Mouse (Mus musculus): ENCODE results near the gene Tmem178b. TPM values are rescaled to one million over a fixed set of nuclear protein-coding genes. Genes with fewer than 3 reads are reported as not detected.

Tmem178b gene
- total RNA-seq, 2 experiments from 2014 or later, result 11.3 to 18.5 TPM

DNA sequence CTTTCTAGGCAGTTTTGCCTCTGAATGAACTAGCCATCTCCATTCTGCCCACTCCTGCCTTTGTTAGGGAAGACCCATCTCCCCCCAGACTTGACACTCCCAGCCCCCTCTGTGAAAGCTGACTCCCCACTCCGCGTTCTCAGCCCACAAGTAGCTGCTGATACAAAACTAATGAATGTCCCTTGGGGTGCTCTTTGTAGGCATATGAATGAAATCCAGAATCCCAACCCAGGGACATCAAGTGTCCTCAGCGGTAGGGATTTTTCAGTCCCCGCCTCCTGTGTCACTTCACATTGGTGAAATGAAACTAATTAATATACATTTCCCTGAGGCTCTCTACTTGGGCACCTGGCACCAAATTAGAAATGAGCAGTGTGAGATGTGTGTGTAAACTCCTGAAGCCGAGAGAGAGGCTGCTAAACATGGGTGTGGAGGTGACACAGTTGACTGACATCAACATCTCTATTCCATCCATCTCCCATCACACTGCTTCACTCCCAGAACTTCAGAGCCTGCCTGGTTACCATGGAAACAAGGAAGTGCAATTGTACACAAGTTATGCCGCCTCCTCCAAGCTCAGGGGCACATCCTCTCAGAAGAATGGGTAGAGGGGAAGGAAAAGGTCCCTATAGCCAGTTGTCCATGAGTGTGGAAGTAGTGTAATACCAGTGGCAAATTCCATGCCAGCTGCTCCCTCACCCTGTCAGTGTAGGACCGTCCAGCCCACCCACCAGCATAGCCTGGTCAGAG is 142.8 kb downstream of the Tmem178b start:
- DNase-seq, result no peak

GRCm38 (mm10) chr6:40019396-40019795 is 146.3 kb downstream of the Tmem178b start:
- DNase-seq, result no peak

GRCm38 (mm10) chr6:40023592-40024335 is 150.7 kb downstream of the Tmem178b start:
- DNase-seq, result no peak

GRCm38 (mm10) chr6:40024336-40024934 is 151.4 kb downstream of the Tmem178b start:
- no peak for DNase-seq

GRCm38 (mm10) chr6:40032901-40033300 is 159.8 kb downstream of the Tmem178b start:
- DNase-seq, result no peak

GRCm38 (mm10) chr6:40033935-40034334 is 160.9 kb downstream of the Tmem178b start:
- DNase-seq, result no peak

- peak; percentile 34 for DNase-seq
Measured at GRCm38 (mm10) chr6:40048969-40049908, 176.2 kb downstream of the Tmem178b start.

DNA sequence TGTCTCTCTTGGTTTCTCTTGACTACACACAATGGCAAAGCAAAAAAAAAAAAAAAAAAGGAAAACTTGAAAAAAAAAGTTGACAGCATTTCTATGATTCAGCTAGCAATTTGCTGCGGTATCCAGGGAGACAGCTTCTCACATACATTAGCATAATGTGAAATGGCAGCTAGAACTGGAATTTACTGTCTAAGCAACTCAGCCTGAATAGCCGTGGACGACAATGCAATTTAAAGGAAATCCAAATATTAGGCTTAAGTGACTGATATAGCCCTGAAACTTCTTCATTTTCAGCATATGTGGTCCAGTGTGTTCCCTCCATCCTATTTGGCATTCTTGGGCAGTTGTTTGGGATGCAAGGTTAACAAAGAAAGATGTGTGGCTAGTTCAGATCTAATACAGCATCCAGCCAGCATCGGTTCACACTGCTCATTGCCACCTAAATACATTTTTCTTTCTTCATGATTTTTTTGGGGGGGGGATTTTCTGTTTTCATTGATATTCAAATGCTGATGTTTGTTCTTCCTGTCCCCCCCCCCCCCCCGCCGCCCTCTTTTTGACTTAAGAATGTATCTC is 176.9 kb downstream of the Tmem178b start:
- no peak for DNase-seq

- DNase-seq, result no peak
Measured at GRCm38 (mm10) chr6:40051698-40052097, 178.6 kb downstream of the Tmem178b start.

GRCm38 (mm10) chr6:40052593-40052992 is 179.5 kb downstream of the Tmem178b start:
- no peak for DNase-seq

- DNase-seq, result no peak
Measured at GRCm38 (mm10) chr6:40059466-40059865, 186.4 kb downstream of the Tmem178b start.

- DNase-seq, result no peak
Measured at GRCm38 (mm10) chr6:40061327-40062189, 188.5 kb downstream of the Tmem178b start.

- no peak for DNase-seq
Measured at GRCm38 (mm10) chr6:40062190-40062501, 189.1 kb downstream of the Tmem178b start.

GRCm38 (mm10) chr6:40063438-40063837 is 190.4 kb downstream of the Tmem178b start:
- DNase-seq, result no peak

GRCm38 (mm10) chr6:40063899-40064298 is 190.8 kb downstream of the Tmem178b start:
- DNase-seq, result no peak

DNA sequence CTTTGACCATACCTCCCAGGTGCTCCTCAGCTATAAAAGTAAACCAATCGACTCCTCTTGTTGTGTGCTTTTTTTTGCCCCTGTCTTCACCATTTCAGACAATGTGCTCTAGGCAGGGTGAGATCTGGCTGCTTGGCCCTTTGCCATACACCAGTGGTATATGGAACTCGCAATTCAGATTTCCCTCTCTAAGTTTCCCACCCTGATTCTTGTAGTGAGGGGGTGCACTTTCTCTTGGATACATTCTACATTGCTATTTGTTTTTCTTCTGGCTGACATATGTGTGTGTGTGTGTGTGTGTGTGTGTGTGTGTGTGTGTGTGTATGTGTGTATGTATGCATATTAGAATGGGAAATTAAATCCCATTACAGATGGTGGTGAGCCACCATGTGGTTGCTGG is 191.3 kb downstream of the Tmem178b start:
- DNase-seq, result no peak

GRCm38 (mm10) chr6:40068467-40068866 is 195.4 kb downstream of the Tmem178b start:
- no peak for DNase-seq

DNA sequence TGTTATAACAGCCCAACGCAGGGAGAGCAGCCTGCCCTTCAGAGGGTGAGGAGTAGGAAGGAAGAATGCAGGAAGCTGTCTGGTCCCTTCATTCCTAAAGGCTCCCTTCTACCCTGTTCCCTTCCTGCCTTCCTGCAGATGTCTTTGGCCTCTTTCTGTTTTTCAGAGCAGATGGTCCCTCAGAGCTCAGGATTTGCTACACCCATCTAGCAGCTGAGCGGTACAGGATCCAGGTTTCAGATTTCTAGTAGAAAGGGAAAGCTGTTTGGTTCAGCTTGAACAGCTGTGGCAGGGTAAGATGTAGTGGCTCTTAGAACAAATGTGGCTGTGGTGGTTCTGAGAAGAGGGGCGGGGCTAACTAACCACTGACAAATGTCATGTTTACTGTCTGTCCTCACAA is 197.9 kb downstream of the Tmem178b start:
- no peak for DNase-seq

DNA sequence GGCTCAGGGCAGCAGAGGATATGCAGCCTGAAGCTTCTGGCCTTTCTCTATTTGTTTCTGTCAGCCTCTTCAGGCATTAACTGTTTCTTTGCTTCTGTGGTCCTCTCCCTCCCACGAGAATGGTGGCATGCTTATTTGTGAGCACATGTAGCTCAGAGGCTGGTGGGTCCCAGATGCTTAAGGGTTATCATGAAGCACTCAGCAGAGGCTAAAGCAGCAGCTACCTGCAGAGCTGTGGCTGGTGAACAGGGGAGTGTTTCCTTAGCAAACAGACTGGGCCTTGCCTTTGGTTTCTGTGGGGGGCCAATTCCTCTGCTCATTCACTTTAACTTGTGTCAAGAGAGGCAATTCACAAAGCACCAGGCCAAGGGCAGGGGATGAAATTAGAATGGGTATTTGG is 203.0 kb downstream of the Tmem178b start:
- DNase-seq, result no peak

DNA sequence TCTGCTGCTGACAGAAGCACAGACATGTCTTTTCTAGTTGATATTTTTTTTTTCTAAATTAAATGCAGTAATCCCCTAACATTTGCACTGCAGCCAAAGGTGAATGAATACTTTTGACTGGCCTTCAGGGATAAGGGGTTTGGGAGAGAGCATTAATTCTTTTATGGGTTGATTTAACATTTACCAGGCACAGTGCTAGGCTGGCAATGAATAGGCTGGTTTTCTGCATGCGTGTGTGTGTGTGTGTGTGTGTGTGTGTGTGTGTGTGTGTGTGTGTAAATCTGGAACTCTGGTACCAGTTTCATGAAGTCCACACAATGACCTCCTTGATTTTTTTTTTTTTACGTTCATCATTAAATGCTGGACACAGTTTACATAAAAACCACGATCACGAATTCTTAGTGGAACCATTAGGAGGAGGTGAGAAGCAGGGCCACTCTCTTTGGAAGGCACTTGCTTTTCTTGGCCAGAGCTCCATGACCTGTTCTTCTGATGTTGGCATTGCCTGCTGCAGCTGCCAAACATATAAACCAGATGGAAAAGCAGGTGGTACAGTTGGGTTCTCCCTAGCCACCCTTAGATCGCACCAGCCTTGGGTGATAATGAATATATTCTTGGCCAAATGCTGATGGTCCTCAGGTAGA is 203.7 kb downstream of the Tmem178b start:
- no peak for DNase-seq
